Mouse (Mus musculus) erythroblast, embryonic 14.5 days (primary cell): ENCODE results near the gene Bach2. TPM values are rescaled to one million over a fixed set of nuclear protein-coding genes. Genes with fewer than 3 reads are reported as not detected.

Source experiments
- H3K27me3 ChIP-seq: 2 replicates; pipeline ENCODE4 v1.6.1; 2012; ENCODE audit warnings: inconsistent platforms; ENCODE audit not compliant: control insufficient read depth
- H3K36me3 ChIP-seq: 2 replicates; pipeline ENCODE4 v1.6.1; 2012; ENCODE audit warnings: mild to moderate bottlenecking, inconsistent platforms; ENCODE audit not compliant: control insufficient read depth
- H3K4me1 ChIP-seq: 2 replicates; pipeline ENCODE4 v1.6.1; 2012; ENCODE audit warnings: inconsistent platforms; ENCODE audit not compliant: control insufficient read depth
- H3K4me3 ChIP-seq: replicated peaks from 2 replicates; pipeline ENCODE3; 2012; ENCODE audit warnings: moderate library complexity, mild to moderate bottlenecking, inconsistent platforms
- H3K9me3 ChIP-seq: 2 replicates; pipeline ENCODE4 v1.6.1; 2012; ENCODE audit warnings: low read length, inconsistent platforms, mixed read lengths; ENCODE audit not compliant: control insufficient read depth
- GATA1 ChIP-seq: IDR thresholded peaks from 2 replicates; pipeline ENCODE4 v1.6.1; 2012; ENCODE audit warnings: low read length, inconsistent platforms, mixed read lengths
- TAL1 ChIP-seq: IDR thresholded peaks from 3 replicates; pipeline ENCODE4 v1.6.1; 2012; ENCODE audit warnings: low read length, inconsistent platforms, mixed read lengths
- polyA plus RNA-seq: library from polyadenylated mRNA; stranded (reverse); fragments of >175 nt; gene quantifications from 2 replicates; pipeline ENCODE4 v1.2.3, GENCODE M21; 2012

Gene Bach2
- polyA plus RNA-seq, 1 experiment = 0.02 TPM

DNA sequence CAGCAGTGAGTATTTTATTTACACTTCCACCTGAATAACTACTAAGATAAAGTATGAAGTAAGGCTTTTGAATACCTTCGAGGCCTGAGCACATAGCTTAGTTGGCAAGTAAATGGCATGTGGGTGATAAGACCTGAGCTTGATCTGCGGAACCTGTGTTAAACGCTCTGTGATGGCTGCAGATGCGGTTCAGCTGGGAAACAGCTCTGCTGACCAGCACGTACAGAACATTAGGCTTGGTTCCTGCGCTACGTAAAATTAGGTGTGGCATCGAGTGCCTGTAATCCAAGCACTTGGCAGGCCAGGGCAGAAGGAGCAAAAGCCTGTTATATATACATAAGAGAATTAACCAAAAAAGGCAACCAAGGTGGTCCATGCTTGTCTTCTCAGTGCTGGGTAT, 252.6 kb downstream of the Bach2 start:
- H3K4me1 ChIP-seq = no peaks in the 10 kb centered on the region; the same call in 1 of the 2 replicates
- no peaks in the 10 kb centered on the region for H3K9me3 ChIP-seq
- H3K36me3 ChIP-seq = no peaks in the 10 kb centered on the region
- H3K27me3 ChIP-seq = no peaks in the 10 kb centered on the region
- TF ChIP-seq TAL1 (no peak), GATA1 (no peak)
- no peak overlapping the region for H3K4me3 ChIP-seq

- Histone ChIP-seq H3K4me1 (no peaks in the 10 kb centered on the region; the same call in 1 of the 2 replicates), H3K36me3 (no peaks in the 10 kb centered on the region), H3K9me3 (no peaks in the 10 kb centered on the region), H3K4me3 (no peak overlapping the region), H3K27me3 (no peaks in the 10 kb centered on the region)
- TF ChIP-seq GATA1 (no peak), TAL1 (no peak)
Measured at GRCm38 (mm10) chr4:32492834-32493233, 254.2 kb downstream of the Bach2 start.

- Histone ChIP-seq H3K4me3 (no peak overlapping the region), H3K9me3 (no peaks in the 10 kb centered on the region), H3K36me3 (no peaks in the 10 kb centered on the region), H3K27me3 (no peaks in the 10 kb centered on the region), H3K4me1 (no peaks in the 10 kb centered on the region)
- no peak for TF ChIP-seq TAL1
Measured at GRCm38 (mm10) chr4:32501780-32502179, 263.2 kb downstream of the Bach2 start.

DNA sequence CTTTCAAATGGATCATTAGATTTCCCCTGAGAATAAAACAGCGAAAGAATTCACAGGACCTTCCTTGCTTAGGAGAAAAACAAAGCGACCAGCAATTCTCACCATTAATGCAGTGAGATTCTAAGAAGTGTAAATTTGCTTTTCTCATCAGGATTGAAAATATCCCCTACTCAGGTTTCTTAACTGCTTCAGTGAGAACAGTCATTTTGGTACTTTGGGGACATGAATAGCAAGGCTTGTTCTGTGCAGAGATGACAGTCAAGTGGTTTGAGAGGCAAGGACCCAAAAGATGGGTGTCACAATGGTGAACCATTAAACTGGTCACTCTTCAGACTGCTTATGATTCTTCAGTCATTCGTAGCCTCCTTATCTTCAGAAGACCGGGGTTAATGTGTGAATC, 263.6 kb downstream of the Bach2 start:
- H3K36me3 ChIP-seq = no peaks in the 10 kb centered on the region
- H3K4me1 ChIP-seq = no peaks in the 10 kb centered on the region
- H3K9me3 ChIP-seq = no peaks in the 10 kb centered on the region
- H3K27me3 ChIP-seq = no peaks in the 10 kb centered on the region
- H3K4me3 ChIP-seq = no peak overlapping the region
- TF ChIP-seq TAL1 (no peak), GATA1 (no peak)

DNA sequence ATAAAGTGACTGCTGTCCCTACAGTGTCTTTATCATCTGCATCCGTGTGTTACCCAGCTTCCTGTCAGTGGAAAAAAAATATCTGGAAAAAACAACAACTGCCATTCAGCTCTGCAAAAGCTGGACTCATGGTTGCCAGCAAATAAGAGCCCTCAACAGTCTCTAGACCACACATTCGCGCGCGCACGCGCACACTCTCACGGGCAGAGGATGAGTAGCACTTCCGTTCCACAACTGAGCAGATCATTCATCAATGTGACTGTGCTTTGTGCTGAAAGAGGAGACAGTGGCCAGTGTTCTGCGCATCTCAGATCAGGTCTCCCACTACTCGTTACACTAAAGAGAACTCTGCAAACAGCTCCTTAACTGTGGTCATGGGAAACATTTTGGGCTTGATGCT, 265.6 kb downstream of the Bach2 start:
- TF ChIP-seq TAL1 = no peak
- no peak for TF ChIP-seq GATA1
- Histone ChIP-seq H3K9me3 (no peaks in the 10 kb centered on the region), H3K4me3 (no peak overlapping the region), H3K27me3 (no peaks in the 10 kb centered on the region), H3K36me3 (no peaks in the 10 kb centered on the region), H3K4me1 (no peaks in the 10 kb centered on the region)

DNA sequence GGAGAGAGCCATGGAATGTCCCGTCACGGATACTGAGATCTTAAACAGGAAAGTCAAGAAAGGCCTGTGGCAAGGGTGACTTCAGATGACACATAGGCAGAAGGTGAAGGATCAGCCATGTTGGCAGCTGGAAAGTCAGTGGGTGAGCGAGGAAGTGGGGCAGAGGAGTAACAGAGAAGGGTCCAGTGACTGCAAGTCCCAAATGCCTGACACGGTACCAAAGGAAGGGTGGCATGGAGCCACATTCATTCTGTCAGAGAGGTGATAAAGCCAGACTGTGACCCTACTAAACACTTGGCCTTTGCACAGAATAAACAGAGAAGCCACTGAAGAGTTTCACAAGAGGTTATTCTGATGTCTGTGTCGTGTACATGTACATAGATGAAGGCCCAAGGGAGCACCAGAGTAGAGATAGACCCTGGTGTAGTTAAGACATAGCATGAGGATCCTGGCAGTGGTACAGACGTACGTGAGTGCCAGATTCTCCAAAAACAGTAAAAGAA, 267.8 kb downstream of the Bach2 start:
- H3K36me3 ChIP-seq = no peaks in the 10 kb centered on the region
- H3K4me3 ChIP-seq = no peak overlapping the region

DNA sequence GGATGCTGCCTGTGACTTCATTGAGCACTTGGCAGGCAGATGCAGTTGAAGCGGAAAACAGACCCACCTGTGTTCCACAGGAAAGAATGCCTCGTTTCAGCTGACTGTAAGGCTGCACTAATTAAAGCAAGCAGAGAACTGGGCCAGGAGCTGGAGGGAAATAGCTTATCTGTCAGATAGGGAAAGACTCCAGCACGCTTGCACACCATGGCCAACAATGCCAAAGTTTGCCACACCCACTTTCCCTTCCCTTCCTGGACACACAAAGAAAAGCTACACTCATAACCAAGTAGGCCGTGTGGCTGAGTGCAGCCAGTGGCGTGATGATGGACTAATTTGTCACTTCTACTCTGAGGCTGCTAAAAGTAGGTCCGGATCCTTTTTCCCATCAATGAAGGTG, 268.4 kb downstream of the Bach2 start:
- Histone ChIP-seq H3K4me1 (no peaks in the 10 kb centered on the region), H3K27me3 (no peaks in the 10 kb centered on the region)
- TF ChIP-seq GATA1 (no peak), TAL1 (no peak)

More for the DNA sequence above, 267.8 kb downstream of the Bach2 start:
- no peak for TF ChIP-seq GATA1
- TF ChIP-seq TAL1 = no peak
- Histone ChIP-seq H3K4me1 (no peaks in the 10 kb centered on the region), H3K9me3 (no peaks in the 10 kb centered on the region), H3K27me3 (no peaks in the 10 kb centered on the region)

DNA sequence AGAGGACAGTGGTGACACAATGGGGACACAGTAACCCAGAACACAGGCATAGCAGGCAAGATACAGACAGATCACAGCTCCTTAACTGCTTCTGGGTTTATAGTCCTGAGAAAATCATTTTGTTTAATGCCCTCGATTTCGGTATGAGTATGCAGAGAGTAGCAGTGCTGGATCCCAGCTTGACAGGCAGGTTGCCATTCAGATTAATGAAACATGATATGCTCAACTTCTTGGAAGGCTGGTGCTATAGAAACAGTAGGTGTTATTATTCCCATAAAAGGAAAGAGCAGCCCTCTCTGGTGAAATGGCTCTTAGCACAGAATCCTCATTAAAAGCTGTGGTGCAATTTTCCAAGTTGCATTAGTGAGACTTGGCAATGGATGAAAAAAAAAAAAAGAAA, 270.0 kb downstream of the Bach2 start:
- Histone ChIP-seq H3K9me3 (no peaks in the 10 kb centered on the region), H3K4me3 (no peak overlapping the region), H3K4me1 (no peaks in the 10 kb centered on the region), H3K27me3 (no peaks in the 10 kb centered on the region), H3K36me3 (no peaks in the 10 kb centered on the region)
- TF ChIP-seq TAL1 (no peak), GATA1 (no peak)

More for the DNA sequence above, 268.4 kb downstream of the Bach2 start:
- Histone ChIP-seq H3K36me3 (no peaks in the 10 kb centered on the region), H3K9me3 (no peaks in the 10 kb centered on the region), H3K4me3 (no peak overlapping the region)

DNA sequence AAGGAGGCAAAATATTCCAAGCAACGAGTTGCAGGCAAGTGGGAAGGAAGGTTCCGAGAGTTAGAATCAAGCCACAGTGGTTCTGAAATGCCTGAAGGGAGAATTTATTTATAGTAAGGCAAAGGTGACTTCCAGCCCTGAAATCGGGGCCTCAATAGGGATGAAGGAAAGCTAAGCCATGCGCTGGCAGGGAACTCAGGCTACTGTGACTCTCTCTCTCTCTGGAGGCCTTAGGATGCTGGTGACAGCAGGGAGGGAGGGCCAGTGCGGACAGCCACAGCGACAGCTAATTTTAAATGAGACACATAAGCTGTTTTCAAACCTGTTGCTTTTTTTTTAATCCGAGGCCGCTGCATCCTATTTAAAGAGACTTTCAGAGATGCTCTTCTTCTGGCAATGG, 270.4 kb downstream of the Bach2 start:
- Histone ChIP-seq H3K4me1 (no peaks in the 10 kb centered on the region), H3K36me3 (no peaks in the 10 kb centered on the region), H3K27me3 (no peaks in the 10 kb centered on the region), H3K9me3 (no peaks in the 10 kb centered on the region), H3K4me3 (no peak overlapping the region)
- TF ChIP-seq GATA1 (no peak), TAL1 (no peak)

DNA sequence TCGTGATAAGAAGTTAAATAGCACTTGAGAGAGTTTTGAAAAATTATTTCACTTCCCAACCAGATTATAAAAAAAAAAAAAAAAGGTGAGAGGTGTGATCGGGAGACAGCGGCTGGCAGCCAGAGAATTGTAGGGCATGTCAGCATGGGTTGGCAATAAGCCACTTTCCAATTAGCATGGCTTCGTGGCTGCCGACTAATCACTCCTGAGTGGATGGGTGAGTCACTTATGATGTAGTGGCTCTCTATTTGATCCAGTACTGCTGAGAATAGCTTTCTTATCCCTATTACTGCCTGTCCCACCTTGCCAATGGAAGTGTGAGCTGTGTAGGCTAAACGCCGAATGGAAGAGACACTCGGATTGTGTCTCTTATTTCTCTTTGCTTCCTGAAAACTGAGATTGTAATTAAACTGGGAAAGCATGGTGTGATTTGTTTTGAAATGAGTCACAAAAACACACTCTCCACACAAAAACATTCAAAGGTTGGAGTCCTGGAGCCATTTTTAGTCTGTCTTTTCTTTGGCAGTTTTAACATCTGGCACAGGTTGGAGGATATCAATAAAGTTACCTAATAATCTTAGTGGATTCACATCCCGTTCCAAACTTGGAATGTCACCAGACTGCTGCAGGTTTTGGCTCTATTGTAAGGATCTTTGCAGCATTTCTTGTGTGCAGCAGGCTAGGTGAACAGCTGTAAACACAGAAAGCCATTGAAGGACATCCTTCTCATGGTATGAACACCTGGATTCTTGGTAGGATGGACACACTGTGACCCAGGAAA, 271.4 kb downstream of the Bach2 start:
- TF ChIP-seq TAL1 (no peak), GATA1 (no peak)
- Histone ChIP-seq H3K27me3 (no peaks in the 10 kb centered on the region), H3K36me3 (no peaks in the 10 kb centered on the region), H3K4me1 (no peaks in the 10 kb centered on the region), H3K4me3 (no peak overlapping the region), H3K9me3 (no peaks in the 10 kb centered on the region)
